Mouse (Mus musculus): ENCODE measurements around the gene Sipa1l3. TPM values are rescaled to one million over a fixed set of nuclear protein-coding genes. Genes with fewer than 3 reads are reported as not detected.

The Sipa1l3 gene
- 23.1 TPM for polyA plus RNA-seq (2014; fragmentation: Illumina TruSeq; extraction: RNeasy Lipid Tissue Mini Kit (QIAGEN cat#74804); ENCODE audit: low read depth, low replicate concordance)

DNA sequence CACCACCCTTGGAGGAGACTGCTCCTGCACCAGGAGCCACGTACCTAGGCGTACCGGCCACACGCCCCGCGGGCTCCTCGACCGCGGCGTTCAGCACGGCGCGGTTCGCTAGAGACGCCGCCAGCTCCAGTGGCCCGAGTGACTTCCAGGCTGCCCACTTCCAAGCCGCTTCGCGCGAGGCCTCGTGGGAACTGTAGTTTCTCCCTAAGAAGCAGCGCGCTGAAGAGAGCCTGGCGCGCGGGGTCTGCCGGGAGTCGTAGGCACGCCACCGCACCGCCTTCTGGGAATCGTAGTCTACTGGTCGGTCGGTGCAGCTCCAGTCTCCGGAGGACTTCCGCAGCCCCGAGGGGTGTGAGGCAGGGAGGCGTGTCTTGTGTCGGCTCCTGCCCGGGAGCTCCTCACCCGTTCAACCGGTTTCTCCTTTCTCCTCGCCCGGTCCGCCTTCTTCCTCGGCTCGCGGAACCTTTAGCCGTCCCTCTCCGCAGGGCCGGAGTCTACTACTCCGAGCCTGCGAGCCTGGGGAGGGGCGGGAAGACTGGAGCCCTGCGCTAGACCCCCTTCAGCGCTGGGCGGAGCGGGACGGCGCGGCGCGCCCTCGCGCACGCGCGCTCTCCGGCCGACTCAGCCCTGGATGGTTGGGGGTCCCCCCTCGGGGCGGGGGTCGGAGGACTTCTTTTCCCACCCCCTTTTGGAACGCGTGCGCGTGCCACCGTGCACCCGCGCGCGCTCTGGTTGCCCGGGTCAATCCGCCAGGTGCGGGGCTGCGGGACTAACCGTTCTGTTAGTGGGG, at the start of gene Sipa1l3:
TSS of gene Sipa1l3 (minus strand) at position 221 of the 790 bp plus-strand sequence.

DNA sequence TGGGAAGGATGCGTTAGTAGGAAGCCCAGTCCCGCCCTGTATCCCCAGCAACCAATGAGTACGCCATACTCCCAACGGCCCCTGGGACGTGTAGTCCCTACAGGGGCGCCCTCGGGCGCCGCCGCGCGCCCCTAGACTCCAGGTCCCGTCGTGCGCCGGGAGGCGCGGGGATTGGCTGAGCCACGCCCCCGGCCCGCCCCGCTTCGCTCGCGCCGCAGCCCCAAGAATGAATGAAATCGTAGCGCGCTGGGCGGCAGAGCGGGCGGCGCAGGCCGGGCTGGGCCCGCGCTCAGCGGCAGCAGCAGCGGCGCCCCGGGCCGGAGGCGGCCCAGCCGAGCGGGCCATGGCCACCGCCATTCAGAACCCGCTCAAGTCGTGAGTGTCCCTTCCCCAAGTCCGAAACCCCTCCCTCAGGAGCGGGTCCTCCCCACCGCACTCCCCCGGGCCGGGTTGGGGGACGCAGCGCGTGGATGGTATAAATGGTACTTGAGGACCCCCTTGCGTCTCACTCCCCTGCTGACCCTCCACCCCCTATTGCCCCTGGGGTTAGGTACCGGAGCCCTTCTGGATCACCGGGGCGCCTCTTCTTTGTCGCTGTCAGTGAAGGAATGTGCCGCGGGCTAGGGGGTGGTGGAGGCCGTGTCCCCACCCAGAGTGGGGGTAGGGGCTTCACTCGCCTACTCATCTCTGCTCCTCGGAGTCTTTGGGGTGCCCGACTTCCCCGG, 214.5 kb downstream of the Sipa1l3 start, which contains the start of gene Dpf1:
TSS of gene Dpf1 (plus strand) at position 214 of the 725 bp plus-strand sequence.

DNA sequence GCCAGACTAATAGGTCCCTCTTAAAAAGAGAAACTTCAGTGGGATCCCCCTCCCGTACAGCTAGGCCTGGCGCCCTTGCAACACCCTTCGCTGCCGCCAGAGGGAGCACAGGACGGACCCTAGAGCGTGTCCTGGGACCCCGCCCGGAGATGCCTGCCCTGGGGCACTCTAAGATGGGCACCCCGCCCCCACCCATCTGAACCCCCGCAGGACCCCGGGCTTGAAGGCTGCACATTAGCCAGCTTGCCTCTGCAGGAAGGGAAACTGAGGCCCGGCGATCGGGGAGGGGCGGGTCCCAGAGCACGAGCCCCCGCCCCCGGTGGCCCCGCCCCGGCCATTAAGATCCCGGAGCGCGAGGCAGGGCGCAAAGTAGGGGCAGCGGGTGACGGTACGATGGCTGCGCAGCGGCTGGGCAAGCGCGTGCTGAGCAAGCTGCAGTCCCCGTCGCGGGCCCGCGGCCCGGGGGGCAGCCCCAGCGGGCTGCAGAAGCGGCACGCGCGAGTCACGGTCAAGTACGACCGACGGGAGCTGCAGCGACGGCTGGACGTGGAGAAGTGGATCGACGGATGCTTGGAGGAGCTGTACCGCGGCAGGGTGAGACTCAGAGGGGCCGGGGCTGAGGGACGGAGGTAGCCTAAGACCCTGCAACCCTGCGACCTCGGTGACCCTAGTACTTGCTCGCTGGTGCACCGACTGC, 229.4 kb downstream of the Sipa1l3 start, which contains the start of gene Ppp1r14a:
TSS of gene Ppp1r14a (plus strand) at position 367 of the 697 bp plus-strand sequence.

DNA sequence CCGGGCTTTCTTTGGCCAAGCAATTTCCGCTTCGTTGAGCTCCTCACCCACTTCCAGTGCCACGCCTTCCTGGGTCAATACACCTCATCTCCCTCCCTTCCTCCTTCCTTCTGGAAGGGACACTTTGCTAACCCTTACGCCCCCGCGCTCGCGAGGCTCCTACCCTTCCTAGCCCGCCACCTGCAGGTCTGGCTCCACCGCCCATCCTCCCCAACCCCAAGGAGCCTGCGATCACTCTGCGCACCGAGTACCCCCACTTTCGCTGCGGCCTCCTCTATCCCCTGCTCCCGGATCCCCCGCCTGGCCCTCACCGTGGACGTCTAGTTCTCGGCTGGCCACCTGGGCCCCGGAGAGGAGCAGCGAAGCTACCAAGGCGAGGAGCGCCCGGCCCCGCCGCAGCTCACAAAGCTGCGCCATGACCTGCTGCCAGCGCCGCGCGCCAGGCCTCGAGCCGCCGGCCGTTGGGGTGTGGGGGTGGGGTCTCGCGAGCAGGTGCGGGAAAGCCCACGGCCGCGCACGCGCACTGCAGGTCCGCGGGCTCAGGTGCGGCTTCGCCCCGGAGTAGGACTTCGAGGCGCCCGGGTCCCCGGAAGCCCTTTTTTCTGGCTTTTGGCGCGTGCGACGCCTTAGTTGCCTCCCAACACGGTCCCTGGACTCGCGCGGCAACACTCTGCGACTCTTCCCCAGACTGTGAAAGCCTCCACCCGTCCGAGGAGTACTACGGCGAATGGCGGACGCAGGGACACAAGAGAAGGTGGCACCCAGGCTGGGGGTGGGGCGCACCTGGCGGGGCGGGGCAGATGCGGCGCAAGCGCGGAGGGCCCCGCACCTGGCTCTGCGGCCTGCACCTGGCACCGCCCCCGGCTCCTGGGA, 237.0 kb downstream of the Sipa1l3 start, which contains the start of gene Spint2:
TSS of gene Spint2 (minus strand) at position 712 of the 873 bp plus-strand sequence.

Other genes starting within 250 kb of the Sipa1l3 start
- gene Spint2, start 236.7 kb downstream of the Sipa1l3 start, polyA plus RNA-seq (2014; fragmentation: Illumina TruSeq; extraction: RNeasy Lipid Tissue Mini Kit (QIAGEN cat#74804); ENCODE audit: low read depth, low replicate concordance) = 454 TPM
- gene Ppp1r14a, start 229.3 kb downstream of the Sipa1l3 start, polyA plus RNA-seq (2014; fragmentation: Illumina TruSeq; extraction: RNeasy Lipid Tissue Mini Kit (QIAGEN cat#74804); ENCODE audit: low read depth, low replicate concordance) = 12.8 TPM
- gene Dpf1, start 214.7 kb downstream of the Sipa1l3 start, polyA plus RNA-seq (2014; fragmentation: Illumina TruSeq; extraction: RNeasy Lipid Tissue Mini Kit (QIAGEN cat#74804); ENCODE audit: low read depth, low replicate concordance) = 2.1 TPM
- gene Catsperg2, start 208.4 kb upstream of the Sipa1l3 start, polyA plus RNA-seq (2014; fragmentation: Illumina TruSeq; extraction: RNeasy Lipid Tissue Mini Kit (QIAGEN cat#74804); ENCODE audit: low read depth, low replicate concordance) = 2.0 TPM
- gene Zfp84, start 249.9 kb upstream of the Sipa1l3 start, polyA plus RNA-seq (2014; fragmentation: Illumina TruSeq; extraction: RNeasy Lipid Tissue Mini Kit (QIAGEN cat#74804); ENCODE audit: low read depth, low replicate concordance) = 6.0 TPM